Mouse (Mus musculus): ENCODE data around the gene Sftpa1. TPM values are rescaled to one million over a fixed set of nuclear protein-coding genes. Genes with fewer than 3 reads are reported as not detected.
A peak's percentile ranks its signal among the peaks of the same experiment; 100 is the strongest.

Sftpa1 gene
- total RNA-seq, 2 experiments from 2014 or later: not detected

DNA sequence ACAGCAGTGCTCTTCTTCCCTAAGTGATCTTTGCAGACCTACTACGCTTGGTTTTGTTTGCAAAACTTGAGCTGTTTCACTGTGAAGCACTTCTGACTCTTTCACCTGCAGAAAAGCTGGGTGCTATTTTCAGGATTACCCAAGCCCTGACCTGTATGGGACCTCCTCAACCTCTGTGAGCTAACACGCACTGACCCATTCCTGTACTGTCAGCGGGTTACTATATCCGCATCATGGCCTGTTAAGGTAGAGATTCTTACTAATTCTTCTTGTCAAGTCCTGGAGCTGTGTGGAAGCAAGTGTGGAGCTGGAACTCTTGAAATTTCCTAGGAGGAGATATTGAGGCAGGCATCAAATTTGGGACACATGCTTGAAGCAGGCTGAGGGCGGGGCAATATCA is 6.9 kb upstream of the Sftpa1 start:
- no peak for DNase-seq
- intact Hi-C loops (cut with DNase I): no loop called here
- TF ChIP-seq CTCF (IDR thresholded peaks at IDR 0.05): no peak
- Histone ChIP-seq H3K27ac (no peak overlapping the region), H3K4me3 (no peak overlapping the region)

DNA sequence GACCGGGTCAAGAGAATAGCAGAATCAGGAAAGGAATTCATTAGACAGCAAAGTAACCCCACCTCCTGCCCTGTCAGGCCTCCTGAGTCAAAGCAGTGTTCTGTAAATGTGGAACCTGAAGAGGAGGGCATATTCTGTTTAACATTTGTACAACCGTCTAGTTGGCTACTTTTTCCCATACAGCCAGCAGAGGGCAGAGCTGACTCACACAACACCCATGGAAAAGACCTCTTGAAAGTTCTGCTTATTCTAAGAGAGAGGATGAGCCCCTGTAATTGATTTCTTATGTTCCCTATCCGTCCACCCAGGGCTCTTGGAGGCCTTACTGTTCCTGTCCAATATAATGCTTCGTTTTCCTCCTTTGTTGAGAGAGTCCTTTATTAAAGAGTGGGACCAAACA is 3.6 kb upstream of the Sftpa1 start:
- no peak overlapping the region for H3K27ac ChIP-seq
- no peak overlapping the region for H3K4me3 ChIP-seq
- intact Hi-C loops (cut with DNase I): no loop called here
- DNase-seq: no peak
- peak; percentile 41 for TF ChIP-seq CTCF (IDR thresholded peaks at IDR 0.05)

DNA sequence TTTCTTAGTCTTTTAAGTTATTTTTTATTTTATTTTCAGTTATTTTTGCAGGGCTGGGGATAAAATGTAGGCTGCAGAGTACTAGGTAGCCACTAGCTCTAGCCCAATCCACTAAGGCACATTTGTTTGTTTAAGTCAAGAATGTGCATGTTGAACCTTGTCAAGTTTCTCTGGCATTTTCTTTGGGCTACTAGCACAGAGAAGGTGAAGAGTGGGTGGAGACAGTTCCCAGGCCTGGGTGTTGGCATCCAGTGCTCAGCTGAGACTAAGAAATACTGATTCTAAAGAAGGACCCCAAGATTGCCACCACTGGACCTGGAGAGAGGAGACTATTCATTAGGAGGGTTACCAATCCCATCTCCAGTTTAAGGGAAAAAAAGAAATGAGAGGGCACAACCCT is 5.4 kb downstream of the Sftpa1 start:
- intact Hi-C loops (cut with DNase I): no loop called here
- TF ChIP-seq CTCF (IDR thresholded peaks at IDR 0.05): no peak
- Histone ChIP-seq H3K27ac (no peak overlapping the region), H3K4me3 (no peak overlapping the region)
- no peak for DNase-seq

- DNase-seq: no peak
- intact Hi-C loops (cut with DNase I): no loop called here
- H3K4me3 ChIP-seq: no peak overlapping the region
- TF ChIP-seq CTCF (IDR thresholded peaks at IDR 0.05): no peak
- H3K27ac ChIP-seq: no peak overlapping the region
Observed at GRCm38 (mm10) chr14:41140686-41141085, 9.1 kb downstream of the Sftpa1 start.

DNA sequence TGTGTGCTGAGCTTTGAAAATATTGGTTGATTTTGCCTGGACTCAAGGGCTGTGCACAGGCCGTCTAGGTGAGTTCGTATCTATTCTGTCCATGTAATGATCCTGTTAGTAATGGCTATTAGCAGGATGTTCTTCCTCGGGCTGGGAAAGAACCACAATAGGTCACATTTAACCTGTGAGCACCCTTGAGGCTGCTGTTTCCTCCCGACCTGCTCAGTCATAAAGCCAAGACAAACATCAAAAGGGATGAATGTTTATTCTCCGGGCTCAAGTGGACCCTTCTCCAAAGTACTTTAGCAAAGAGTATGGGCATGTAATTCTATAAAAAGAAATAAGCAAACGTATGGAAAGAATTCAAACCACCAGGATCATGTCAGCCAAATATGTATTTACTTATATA is 14.5 kb downstream of the Sftpa1 start:
- no peak for DNase-seq
- Histone ChIP-seq H3K4me3 (no peak overlapping the region), H3K27ac (no peak overlapping the region)
- no peak for TF ChIP-seq CTCF (IDR thresholded peaks at IDR 0.05)
- intact Hi-C loops (cut with DNase I): no loop called here

- Histone ChIP-seq H3K27ac (no peak overlapping the region), H3K4me3 (no peak overlapping the region)
- no peak for DNase-seq
- intact Hi-C loops (cut with DNase I): no loop called here
- no peak for TF ChIP-seq CTCF (IDR thresholded peaks at IDR 0.05)
Observed at GRCm38 (mm10) chr14:41146922-41147321, 15.3 kb downstream of the Sftpa1 start.

DNA sequence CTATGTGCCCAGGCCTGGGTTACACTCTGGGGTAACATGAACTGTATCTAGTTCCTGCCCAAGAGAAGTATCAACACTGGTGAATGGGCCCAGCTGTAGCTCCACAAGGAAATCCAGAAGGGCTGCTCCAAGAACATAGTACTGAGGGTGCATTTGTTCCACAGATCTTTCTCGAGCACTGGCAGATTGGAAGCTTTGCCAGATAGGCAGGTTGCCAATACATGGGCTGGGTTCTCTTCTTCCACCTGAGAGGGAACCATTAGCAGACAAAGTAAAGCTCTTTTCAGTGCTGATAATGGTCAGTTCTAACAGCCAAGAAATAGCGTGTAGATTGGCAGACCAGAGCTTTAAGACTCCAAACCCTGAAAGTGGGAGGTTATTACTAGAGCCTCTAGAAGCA is 15.8 kb downstream of the Sftpa1 start:
- intact Hi-C loops (cut with DNase I): no loop called here
- Histone ChIP-seq H3K4me3 (no peak overlapping the region), H3K27ac (no peak overlapping the region)
- no peak for DNase-seq
- TF ChIP-seq CTCF (IDR thresholded peaks at IDR 0.05): no peak

GRCm38 (mm10) chr14:41151220-41151898 is 19.8 kb downstream of the Sftpa1 start, which contains the start of gene Mbl1:
Gene Mbl1, plus strand, starts transcription at chr14:41151458.
- no peak within 1 kb of the TSS for H3K4me3 ChIP-seq
- intact Hi-C loops (cut with DNase I): no loop called here
- H3K27ac ChIP-seq: no peak within 1 kb of the TSS
- DNase-seq: no peak
- TF ChIP-seq CTCF (IDR thresholded peaks at IDR 0.05): no peak

GRCm38 (mm10) chr14:41160076-41160475 is 28.5 kb downstream of the Sftpa1 start:
- no peak for DNase-seq
- no peak for TF ChIP-seq CTCF (IDR thresholded peaks at IDR 0.05)
- Histone ChIP-seq H3K4me3 (no peak overlapping the region), H3K27ac (no peak overlapping the region)
- intact Hi-C loops (cut with DNase I): no loop called here

GRCm38 (mm10) chr14:41160743-41161142 is 29.2 kb downstream of the Sftpa1 start:
- intact Hi-C loops (cut with DNase I): no loop called here
- H3K27ac ChIP-seq: no peak overlapping the region
- H3K4me3 ChIP-seq: no peak overlapping the region
- TF ChIP-seq CTCF (IDR thresholded peaks at IDR 0.05): no peak
- DNase-seq: no peak

DNA sequence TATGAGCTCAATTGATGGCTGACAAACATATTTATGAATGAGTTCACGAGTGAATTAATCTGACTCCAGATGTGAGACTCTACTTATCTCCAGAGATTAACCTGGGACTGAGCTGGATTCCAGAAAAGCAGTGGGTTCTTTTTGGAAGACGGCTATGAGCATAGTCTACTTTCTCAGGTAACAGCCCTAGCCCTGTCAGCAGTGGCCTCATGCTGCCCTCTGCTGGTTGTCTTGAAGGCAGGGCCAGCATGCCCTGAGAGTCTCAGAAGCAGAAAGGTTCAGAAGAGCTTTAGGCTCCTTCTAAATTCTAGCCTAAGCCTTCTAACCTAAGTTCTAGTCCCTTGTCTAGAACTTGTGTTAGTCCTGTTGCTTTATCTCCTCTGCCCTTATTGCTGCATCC is 31.1 kb downstream of the Sftpa1 start:
- intact Hi-C loops (cut with DNase I): no loop called here
- DNase-seq: peak; percentile 23
- peak; percentile 58 for TF ChIP-seq CTCF (IDR thresholded peaks at IDR 0.05)
- Histone ChIP-seq H3K27ac (no peak overlapping the region), H3K4me3 (no peak overlapping the region)

DNA sequence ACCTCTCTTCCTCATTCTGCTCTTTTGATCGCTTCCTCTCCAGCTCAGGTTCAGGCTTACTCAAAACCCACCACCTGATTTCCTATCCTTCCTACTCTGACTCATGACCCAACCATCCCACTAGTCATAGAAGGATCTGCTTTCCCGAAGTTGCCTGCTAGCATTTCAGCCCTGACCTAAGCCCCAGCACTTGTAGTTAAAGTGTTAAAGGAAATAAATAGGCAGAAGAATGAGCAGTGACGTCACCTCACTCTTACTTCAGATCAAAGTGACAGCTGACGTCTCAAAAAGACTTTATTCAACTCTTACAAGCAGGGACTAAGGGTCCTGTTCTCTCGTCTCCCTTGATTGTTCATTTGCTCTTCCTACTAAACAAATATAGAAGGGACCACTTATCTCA is 35.7 kb downstream of the Sftpa1 start:
- intact Hi-C loops (cut with DNase I): no loop called here
- no peak for TF ChIP-seq CTCF (IDR thresholded peaks at IDR 0.05)
- no peak for DNase-seq
- no peak overlapping the region for H3K4me3 ChIP-seq
- H3K27ac ChIP-seq: no peak overlapping the region

DNA sequence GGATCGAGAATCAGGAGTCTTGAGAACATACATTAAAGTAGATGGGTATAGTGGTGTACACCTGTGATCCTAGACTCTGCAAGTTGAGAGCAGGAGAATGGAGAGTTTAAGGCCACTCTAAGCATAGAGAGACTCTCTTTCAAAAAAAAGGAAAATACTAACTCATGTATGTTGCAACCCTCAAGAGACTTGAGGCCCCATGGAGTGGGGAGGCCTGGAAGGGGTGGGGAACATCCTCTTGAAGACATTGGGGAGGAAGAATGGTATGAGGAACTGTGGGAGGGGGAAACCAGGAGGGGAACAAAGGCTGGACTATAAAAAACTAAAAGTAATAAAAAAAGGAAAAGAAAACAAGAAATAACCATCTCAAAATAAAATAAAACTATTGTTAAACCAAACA is 37.0 kb downstream of the Sftpa1 start:
- intact Hi-C loops (cut with DNase I): no loop called here
- DNase-seq: no peak
- no peak overlapping the region for H3K4me3 ChIP-seq
- no peak for TF ChIP-seq CTCF (IDR thresholded peaks at IDR 0.05)
- H3K27ac ChIP-seq: no peak overlapping the region

GRCm38 (mm10) chr14:41170514-41170913 is 38.9 kb downstream of the Sftpa1 start:
- no peak for TF ChIP-seq CTCF (IDR thresholded peaks at IDR 0.05)
- no peak for DNase-seq
- intact Hi-C loops (cut with DNase I): no loop called here
- Histone ChIP-seq H3K27ac (no peak overlapping the region), H3K4me3 (no peak overlapping the region)
